ENCODE assay signal across 12 mouse cellular contexts in the genomic region with DNA sequence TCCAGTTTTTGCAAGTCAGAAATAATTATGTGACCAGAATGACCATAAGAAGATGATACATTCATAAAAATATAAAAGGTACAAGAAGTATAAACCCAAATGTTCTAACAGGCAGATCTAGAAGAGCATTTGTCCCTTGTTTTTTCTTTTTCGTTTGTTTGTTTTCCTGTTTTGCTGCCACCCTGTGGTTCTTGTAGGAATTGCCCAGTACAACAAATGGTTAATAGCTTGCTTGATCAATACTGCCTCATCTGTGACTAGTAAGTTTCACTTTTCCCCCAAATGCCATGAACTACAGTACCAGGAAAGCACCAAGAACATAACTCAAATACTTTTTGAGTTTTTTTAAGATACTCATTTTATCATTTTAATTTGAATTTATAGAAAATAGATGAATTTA. TPM values are rescaled to one million over a fixed set of nuclear protein-coding genes. Genes with fewer than 3 reads are reported as not detected.
DNase-seq lines count a peak whose midpoint lies in the region; ATAC-seq and TF ChIP-seq lines count a peak whose summit lies in the region.
"Had no signal": no experiment of that assay in that cellular context is flagged by ENCODE, and none has a peak within 500 bp of the region (broad histone marks: within the 10 kb centered on the region; RNA-seq: fewer than 3 reads in every experiment).

No protein-coding gene starts in this region.

- WGBS in heart, postnatal 0 days, result 6% methylated on average over 1 of the region's 1 CpGs
- 16% methylated on average over 1 of the region's 1 CpGs for WGBS in heart, embryonic 11.5 days (ENCODE audit: insufficient replicate concordance)
- WGBS in liver, adult 2 months, result 0% methylated on average over 1 of the region's 1 CpGs
- WGBS in liver, embryonic 12.5 days (ENCODE audit: insufficient replicate concordance), result 3% methylated on average over 1 of the region's 1 CpGs

- no peak for DNase-seq in heart, postnatal 0 days (ENCODE audit: low spot score)
- peak; percentile 41 for DNase-seq in liver, adult 2 months (ENCODE audit: extremely low read depth, low read depth, low spot score)
- DNase-seq in brain, adult 2 months (ENCODE audit: low read depth, low spot score), result peak; percentile 18
- DNase-seq in spleen, postnatal 14 days (ENCODE audit: low spot score in 2 of 2), result no peak
- DNase-seq in thymus, postnatal 25 days, result no peak
- DNase-seq: thymus, adult 2 months had no signal

- no peak overlapping the region for H3K4me3 ChIP-seq in heart, postnatal 0 days (ENCODE audit: low read depth, low read length)
- H3K4me3 ChIP-seq in heart, embryonic 11.5 days (ENCODE audit: low read depth, low read length), result no peak overlapping the region
- no peak overlapping the region for H3K4me3 ChIP-seq in liver, adult 2 months (ENCODE audit: insufficient read depth, low read depth, low read length)
- no peak overlapping the region for H3K4me3 ChIP-seq in liver, embryonic 12.5 days
- H3K4me3 ChIP-seq: forebrain, embryonic 15.5 days; heart, embryonic 15.5 days had no signal

- TF ChIP-seq EP300 in heart, postnatal 0 days (IDR thresholded peaks at IDR 0.05; ENCODE audit: low read depth), result no peak

- no peaks in the 10 kb centered on the region for H3K79me2 ChIP-seq in liver, adult 2 months (ENCODE audit: control insufficient read depth, insufficient read depth, low read length)

- H3K9me3 ChIP-seq in heart, postnatal 0 days (replicated peaks; ENCODE audit: control insufficient read depth, low read length), result no peaks in the 10 kb centered on the region
- H3K9me3 ChIP-seq in heart, embryonic 11.5 days (replicated peaks; ENCODE audit: control insufficient read depth, low read length), result no peaks in the 10 kb centered on the region
- H3K9me3 ChIP-seq in liver, embryonic 12.5 days (replicated peaks), result no peaks in the 10 kb centered on the region
- H3K9me3 ChIP-seq: forebrain, embryonic 15.5 days; heart, embryonic 15.5 days had no signal

- H3K9ac ChIP-seq in heart, postnatal 0 days (replicated peaks; ENCODE audit: low read depth, low read length), result no peak overlapping the region
- no peak overlapping the region for H3K9ac ChIP-seq in heart, embryonic 11.5 days (ENCODE audit: low read depth, low read length)
- H3K9ac ChIP-seq in liver, adult 2 months (ENCODE audit: low read depth, low read length), result no peak overlapping the region
- no peak overlapping the region for H3K9ac ChIP-seq in liver, embryonic 12.5 days
- H3K9ac ChIP-seq: forebrain, embryonic 15.5 days; heart, embryonic 15.5 days had no signal

- no peak overlapping the region for H3K27ac ChIP-seq in heart, postnatal 0 days (ENCODE audit: low read depth)
- no peak overlapping the region for H3K27ac ChIP-seq in heart, embryonic 11.5 days (ENCODE audit: low read depth, low read length)
- no peak overlapping the region for H3K27ac ChIP-seq in liver, adult 2 months (replicated peaks; ENCODE audit: insufficient read depth, low read depth, low read length)
- H3K27ac ChIP-seq in liver, embryonic 12.5 days, result no peak overlapping the region
- H3K27ac ChIP-seq: forebrain, embryonic 15.5 days; heart, embryonic 15.5 days; macrophage had no signal

- no peak for TF ChIP-seq POLR2A in liver, adult 2 months (IDR thresholded peaks at IDR 0.05; ENCODE audit: extremely low read depth, insufficient read depth, low read length)

- H3K4me1 ChIP-seq in heart, postnatal 0 days (ENCODE audit: control insufficient read depth, insufficient read depth), result no peaks in the 10 kb centered on the region
- H3K4me1 ChIP-seq in heart, embryonic 11.5 days (ENCODE audit: control insufficient read depth, insufficient read depth, low read length), result no peaks in the 10 kb centered on the region
- no peaks in the 10 kb centered on the region for H3K4me1 ChIP-seq in liver, adult 2 months (ENCODE audit: control insufficient read depth, insufficient read depth, low read length)
- H3K4me1 ChIP-seq in liver, embryonic 12.5 days, result no peaks in the 10 kb centered on the region
- H3K4me1 ChIP-seq: forebrain, embryonic 15.5 days; heart, embryonic 15.5 days had no signal

- H3K4me2 ChIP-seq in heart, postnatal 0 days (ENCODE audit: low read depth, low read length), result no peak overlapping the region
- H3K4me2 ChIP-seq in heart, embryonic 11.5 days, result no peak overlapping the region
- H3K4me2 ChIP-seq in liver, embryonic 12.5 days, result no peak overlapping the region
- H3K4me2 ChIP-seq: forebrain, embryonic 15.5 days; heart, embryonic 15.5 days had no signal

- H3K27me3 ChIP-seq in heart, postnatal 0 days (ENCODE audit: control insufficient read depth, insufficient read depth, low read length), result no peaks in the 10 kb centered on the region
- no peaks in the 10 kb centered on the region for H3K27me3 ChIP-seq in heart, embryonic 11.5 days (ENCODE audit: control insufficient read depth, insufficient read depth, low read length)
- no peaks in the 10 kb centered on the region for H3K27me3 ChIP-seq in liver, adult 2 months (ENCODE audit: control insufficient read depth, insufficient read depth, low read length)
- H3K27me3 ChIP-seq in liver, embryonic 12.5 days (replicated peaks), result no peaks in the 10 kb centered on the region
- H3K27me3 ChIP-seq: forebrain, embryonic 15.5 days; heart, embryonic 15.5 days had no signal

- no peak for ATAC-seq in heart, postnatal 0 days (ENCODE audit: insufficient read depth, low read depth)
- ATAC-seq in heart, embryonic 11.5 days (replicated peaks; ENCODE audit: insufficient number of reproducible peaks, low FRiP score, low TSS enrichment), result no peak
- ATAC-seq in liver, embryonic 12.5 days, result no peak
- ATAC-seq in CD4-positive, CD25-positive, alpha-beta regulatory T cell, adult 4 months, result peak; percentile 73
- ATAC-seq: forebrain, embryonic 15.5 days had no signal

- TF ChIP-seq CTCF in heart, postnatal 0 days (IDR thresholded peaks at IDR 0.05; ENCODE audit: low read depth), result peak; percentile 54
- peak; percentile 28 for TF ChIP-seq CTCF in liver, adult 2 months (IDR thresholded peaks at IDR 0.05; ENCODE audit: low read depth, low read length)

- H3K36me3 ChIP-seq in heart, postnatal 0 days (replicated peaks; ENCODE audit: control insufficient read depth, insufficient read depth, low read length), result no peaks in the 10 kb centered on the region
- H3K36me3 ChIP-seq in heart, embryonic 11.5 days (ENCODE audit: control insufficient read depth, insufficient read depth, low read length), result no peaks in the 10 kb centered on the region
- no peaks in the 10 kb centered on the region for H3K36me3 ChIP-seq in liver, adult 2 months (ENCODE audit: control insufficient read depth, insufficient read depth, low read length)
- H3K36me3 ChIP-seq in liver, embryonic 12.5 days, result no peaks in the 10 kb centered on the region
- H3K36me3 ChIP-seq: forebrain, embryonic 15.5 days; heart, embryonic 15.5 days had no signal

RNA-seq across cellular contexts. Expression of a gene that starts 11.9 kb away (rescaled TPM):
- 0.04 and 0.46 TPM in 2 replicates for total RNA-seq in heart, postnatal 0 days (2014; rRNA removed; ENCODE audit: low replicate concordance)
- polyA plus RNA-seq in heart, postnatal 0 days (2015; fragmentation: Nextera tagmentation; extraction: Ambion mirVana), result 0.64 and 0.78 TPM in 2 replicates
- polyA plus RNA-seq in heart, embryonic 11.5 days (2014; fragmentation: Nextera tagmentation; extraction: Ambion mirVana), result 62.0 and 86.9 TPM in 2 replicates
- total RNA-seq in liver, adult 2 months (2014; rRNA removed), result 0.20 and 0.92 TPM in 2 replicates
- 0.02 and 0.50 TPM in 2 replicates for polyA plus RNA-seq in liver, adult 2 months (2012; rRNA removed)
- polyA plus RNA-seq in liver, embryonic 12.5 days (2016; fragmentation: Nextera tagmentation; extraction: Ambion mirVana), result 0.77 and 1.2 TPM in 2 replicates
- not detected for polyA plus RNA-seq in CD4-positive, CD25-positive, alpha-beta regulatory T cell, adult 4 months (2017; shearing (Covaris generic))
- polyA plus RNA-seq: macrophage had no signal

Comparison
In these comparisons a context has a peak if more than half of its experiments do, and no peak if none do; other contexts are left out.
1. RNA of a gene that starts 11.9 kb away (polyA plus RNA-seq): 62.0 to 86.9 TPM in heart, embryonic 11.5 days; 0.77 to 1.2 TPM in liver, embryonic 12.5 days, 0.64 to 0.78 TPM in heart, postnatal 0 days, not detected in CD4-positive, CD25-positive, alpha-beta regulatory T cell, adult 4 months and 0.02 to 0.50 TPM in liver, adult 2 months; every median in the first group is over 10 times any median in the second.
2. DNase-seq: peak in liver, adult 2 months (single experiment) and brain, adult 2 months (single experiment); none in heart, postnatal 0 days (single experiment), spleen, postnatal 14 days (0 of 2) and thymus, postnatal 25 days (single experiment).